Mouse (Mus musculus) midbrain, postnatal 0 days (tissue): ENCODE data around the gene Akap3. TPM values are rescaled to one million over a fixed set of nuclear protein-coding genes. Genes with fewer than 3 reads are reported as not detected.

Experiments used
- ATAC-seq: fragments of 200-750 bp; cut with Nextera tagmentation; 2 replicates; pipeline ENCODE4 v1.8.0; 2017; ENCODE audit warnings: moderate number of reproducible peaks, mild to moderate bottlenecking, moderate TSS enrichment, moderate library complexity; ENCODE audit not compliant: low FRiP score
- DNase-seq: peaks from one replicate; pipeline ENCODE4 v3.0.0-alpha.2; 2015; ENCODE audit warnings: low spot score
- H3K27ac ChIP-seq: fragments of 300-500 bp; sonication (generic); 2 replicates; pipeline ENCODE4 v1.5.1; 2014; ENCODE audit warnings: low read depth, mild to moderate bottlenecking, low read length, mixed read lengths
- H3K27me3 ChIP-seq: fragments of 300-500 bp; sonication (generic); 2 replicates; pipeline ENCODE4 v1.6.1; 2014; ENCODE audit warnings: low read length, control low read depth, mixed read lengths; ENCODE audit not compliant: insufficient read depth
- H3K36me3 ChIP-seq: fragments of 300-500 bp; sonication (generic); 2 replicates; pipeline ENCODE4 v1.6.1; 2014; ENCODE audit warnings: low read length, control low read depth, mixed read lengths; ENCODE audit not compliant: insufficient read depth
- H3K4me1 ChIP-seq: fragments of 300-500 bp; sonication (generic); 2 replicates; pipeline ENCODE4 v1.6.1; 2014; ENCODE audit warnings: mild to moderate bottlenecking, control low read depth, antibody characterized with exemption, low read length, mixed read lengths; ENCODE audit not compliant: insufficient read depth
- H3K4me2 ChIP-seq: fragments of 300-500 bp; sonication (generic); 2 replicates; pipeline ENCODE4 v1.6.1; 2014; ENCODE audit warnings: low read depth, mild to moderate bottlenecking, low read length, mixed read lengths; ENCODE audit not compliant: poor library complexity, severe bottlenecking
- H3K4me3 ChIP-seq: fragments of 300-500 bp; sonication (generic); 2 replicates; pipeline ENCODE4 v1.5.1; 2014; ENCODE audit warnings: low read depth, mild to moderate bottlenecking, low read length, moderate library complexity
- H3K9ac ChIP-seq: fragments of 300-500 bp; sonication (generic); replicated peaks from 2 replicates; pipeline ENCODE4 v1.6.1; 2014; ENCODE audit warnings: mild to moderate bottlenecking, low read length, moderate library complexity, mixed read lengths; ENCODE audit not compliant: poor library complexity, severe bottlenecking
- H3K9me3 ChIP-seq: fragments of 300-500 bp; sonication (generic); 2 replicates; pipeline ENCODE4 v1.6.1; 2016; ENCODE audit warnings: low read length, control low read depth
- CTCF ChIP-seq: IDR thresholded peaks from 2 replicates; pipeline ENCODE4 v1.5.1; 2016; ENCODE audit warnings: antibody characterized with exemption, mild to moderate bottlenecking
- WGBS: fragments of 180-500 bp; shearing (Covaris S2); extraction: QIAGEN DNeasy Blood & Tissue Kit; methylation state at CpG from one replicate; pipeline ENCODE4 v1.1.7; 2014; 5-methylcytosine and 5-hydroxymethylcytosine counted together
- polyA plus RNA-seq: library from polyadenylated mRNA; unstranded; fragments of >200 nt; fragmentation: Nextera tagmentation; extraction: Ambion mirVana; gene quantifications from 2 replicates; pipeline ENCODE4 v1.2.1, GENCODE M21; 2015
- total RNA-seq: library from RNA; depleted of rRNA; stranded (reverse); fragments of >200 nt; gene quantifications from 2 replicates; pipeline ENCODE4 v1.2.3, GENCODE M21; 2014

Gene Akap3
- total and polyA plus RNA-seq, 2 experiments from 2014 or later: 0.11 to 0.21 TPM

- 93% methylated on average over 8 of the region's 8 CpGs for WGBS
- Histone ChIP-seq H3K27me3 (no peaks in the 10 kb centered on the region), H3K4me3 (no peak overlapping the region), H3K36me3 (peaks cover 5% of the 10 kb centered on the region; the same call in 1 of the 2 replicates), H3K9ac (no peak overlapping the region), H3K9me3 (no peaks in the 10 kb centered on the region), H3K4me1 (no peaks in the 10 kb centered on the region), H3K4me2 (no peak overlapping the region), H3K27ac (no peak overlapping the region)
- no peak for DNase-seq
- no peak for ATAC-seq
- no peak for TF ChIP-seq CTCF
Observed at GRCm38 (mm10) chr6:126816338-126816737, 36.6 kb upstream of the Akap3 start.

- ATAC-seq: no peak
- H3K27me3 ChIP-seq: no peaks in the 10 kb centered on the region
- no peaks in the 10 kb centered on the region for H3K4me1 ChIP-seq
- 81% methylated on average over 3 of the region's 3 CpGs for WGBS
- no peak overlapping the region for H3K4me2 ChIP-seq
- DNase-seq: no peak
- TF ChIP-seq CTCF: no peak
- no peak overlapping the region for H3K27ac ChIP-seq
- peaks cover 62% of the 10 kb centered on the region for H3K36me3 ChIP-seq
- H3K9ac ChIP-seq: no peak overlapping the region
- H3K9me3 ChIP-seq: no peaks in the 10 kb centered on the region
- no peak overlapping the region for H3K4me3 ChIP-seq
Observed at GRCm38 (mm10) chr6:126823087-126823486, 29.8 kb upstream of the Akap3 start.

GRCm38 (mm10) chr6:126836628-126837027 is 16.3 kb upstream of the Akap3 start:
- no peak for ATAC-seq
- no peaks in the 10 kb centered on the region for H3K4me1 ChIP-seq
- no peak overlapping the region for H3K4me2 ChIP-seq
- H3K9ac ChIP-seq: no peak overlapping the region
- 85% methylated on average over 8 of the region's 8 CpGs for WGBS
- H3K4me3 ChIP-seq: no peak overlapping the region
- no peaks in the 10 kb centered on the region for H3K27me3 ChIP-seq
- DNase-seq: no peak
- peaks cover 86% of the 10 kb centered on the region for H3K36me3 ChIP-seq
- no peak for TF ChIP-seq CTCF
- H3K27ac ChIP-seq: no peak overlapping the region
- no peaks in the 10 kb centered on the region for H3K9me3 ChIP-seq

GRCm38 (mm10) chr6:126848712-126849704 is 3.9 kb upstream of the Akap3 start, which contains the start of gene Ndufa9:
Gene Ndufa9 (minus strand): TSS chr6:126849136.
- Histone ChIP-seq H3K4me1 (peaks cover 8% of the 10 kb centered on the region), H3K36me3 (0 out of 2 replicates have a peak, but pooled peaks cover 2% of the 10 kb centered on the region), H3K27me3 (no peaks in the 10 kb centered on the region), H3K9me3 (no peaks in the 10 kb centered on the region), H3K4me2 (peak within 1 kb of the TSS; percentile 93), H3K9ac (peak within 1 kb of the TSS; percentile 61), H3K4me3 (peak within 1 kb of the TSS; percentile 52), H3K27ac (peak within 1 kb of the TSS; percentile 82)
- ATAC-seq (peak; percentile 89), DNase-seq (peak; percentile 95)
- WGBS: 7% methylated on average over 46 of the region's 46 CpGs
- TF ChIP-seq CTCF: no peak

GRCm38 (mm10) chr6:126877118-126877517 is 24.2 kb downstream of the Akap3 start:
- no peaks in the 10 kb centered on the region for H3K27me3 ChIP-seq
- 94% methylated on average over 8 of the region's 8 CpGs for WGBS
- H3K27ac ChIP-seq: no peak overlapping the region
- no peak overlapping the region for H3K4me3 ChIP-seq
- no peaks in the 10 kb centered on the region for H3K4me1 ChIP-seq
- no peak overlapping the region for H3K4me2 ChIP-seq
- H3K9me3 ChIP-seq: no peaks in the 10 kb centered on the region
- TF ChIP-seq CTCF: no peak
- H3K36me3 ChIP-seq: no peaks in the 10 kb centered on the region
- DNase-seq (no peak), ATAC-seq (no peak)
- H3K9ac ChIP-seq: no peak overlapping the region

GRCm38 (mm10) chr6:126907378-126907777 is 54.5 kb downstream of the Akap3 start:
- H3K4me1 ChIP-seq: no peaks in the 10 kb centered on the region
- H3K27me3 ChIP-seq: no peaks in the 10 kb centered on the region
- DNase-seq (no peak), ATAC-seq (no peak)
- H3K9me3 ChIP-seq: no peaks in the 10 kb centered on the region
- no peaks in the 10 kb centered on the region for H3K36me3 ChIP-seq
- no peak overlapping the region for H3K27ac ChIP-seq
- H3K9ac ChIP-seq: no peak overlapping the region
- TF ChIP-seq CTCF: no peak
- H3K4me2 ChIP-seq: no peak overlapping the region
- H3K4me3 ChIP-seq: no peak overlapping the region
- 73% methylated on average over 4 of the region's 5 CpGs for WGBS
